Mouse (Mus musculus): ENCODE data around the gene Ptprf. TPM values are rescaled to one million over a fixed set of nuclear protein-coding genes. Genes with fewer than 3 reads are reported as not detected.
A peak's percentile ranks its signal among the peaks of the same experiment; 100 is the strongest.

Ptprf gene
- polyA plus RNA-seq, 1 experiment from 2014 or later: 99.9 TPM

- DNase-seq (ENCODE audit: low spot score) (no peak), ATAC-seq (replicated peaks; ENCODE audit: low FRiP score) (no peak)
- H3K9me3 ChIP-seq (ENCODE audit: control insufficient read depth, low read length): no peaks in the 10 kb centered on the region
- H3K27me3 ChIP-seq (ENCODE audit: control insufficient read depth, insufficient read depth, low read length): no peaks in the 10 kb centered on the region
- WGBS: 88% methylated on average over 2 of the region's 2 CpGs
- no peak overlapping the region for H3K9ac ChIP-seq (ENCODE audit: low read length)
- H3K27ac ChIP-seq (ENCODE audit: low read depth, low read length): no peak overlapping the region
- no peak overlapping the region for H3K4me3 ChIP-seq (ENCODE audit: low read depth, low read length)
- no peak overlapping the region for H3K4me2 ChIP-seq (ENCODE audit: low read depth, low read length, severe bottlenecking)
- H3K36me3 ChIP-seq (ENCODE audit: control insufficient read depth, insufficient read depth, low read length): no peaks in the 10 kb centered on the region
- H3K4me1 ChIP-seq (replicated peaks; ENCODE audit: control insufficient read depth, insufficient read depth, low read length): no peaks in the 10 kb centered on the region
Observed at GRCm38 (mm10) chr4:118199093-118199492, 92.1 kb downstream of the Ptprf start.

- WGBS: 81% methylated on average over 3 of the region's 3 CpGs
- H3K9ac ChIP-seq (ENCODE audit: low read length): no peak overlapping the region
- no peaks in the 10 kb centered on the region for H3K27me3 ChIP-seq (ENCODE audit: control insufficient read depth, insufficient read depth, low read length)
Observed at GRCm38 (mm10) chr4:118198606-118199005, 92.6 kb downstream of the Ptprf start.

GRCm38 (mm10) chr4:118196185-118196584 lies 95.0 kb downstream of the Ptprf start:
- Histone ChIP-seq H3K9ac (ENCODE audit: low read length) (no peak overlapping the region), H3K4me2 (ENCODE audit: low read depth, low read length, severe bottlenecking) (no peak overlapping the region), H3K27ac (ENCODE audit: low read depth, low read length) (no peak overlapping the region), H3K4me3 (ENCODE audit: low read depth, low read length) (no peak overlapping the region), H3K4me1 (replicated peaks; ENCODE audit: control insufficient read depth, insufficient read depth, low read length) (no peaks in the 10 kb centered on the region), H3K27me3 (ENCODE audit: control insufficient read depth, insufficient read depth, low read length) (no peaks in the 10 kb centered on the region), H3K9me3 (ENCODE audit: control insufficient read depth, low read length) (no peaks in the 10 kb centered on the region), H3K36me3 (ENCODE audit: control insufficient read depth, insufficient read depth, low read length) (no peaks in the 10 kb centered on the region)
- ATAC-seq (replicated peaks; ENCODE audit: low FRiP score) (no peak), DNase-seq (ENCODE audit: low spot score) (no peak)
- 90% methylated on average over 10 of the region's 10 CpGs for WGBS

More at GRCm38 (mm10) chr4:118198606-118199005, 92.6 kb downstream of the Ptprf start:
- DNase-seq (ENCODE audit: low spot score) (no peak), ATAC-seq (replicated peaks; ENCODE audit: low FRiP score) (no peak)
- H3K4me3 ChIP-seq (ENCODE audit: low read depth, low read length): no peak overlapping the region
- no peaks in the 10 kb centered on the region for H3K9me3 ChIP-seq (ENCODE audit: control insufficient read depth, low read length)
- no peak overlapping the region for H3K4me2 ChIP-seq (ENCODE audit: low read depth, low read length, severe bottlenecking)
- H3K36me3 ChIP-seq (ENCODE audit: control insufficient read depth, insufficient read depth, low read length): no peaks in the 10 kb centered on the region
- no peaks in the 10 kb centered on the region for H3K4me1 ChIP-seq (replicated peaks; ENCODE audit: control insufficient read depth, insufficient read depth, low read length)
- no peak overlapping the region for H3K27ac ChIP-seq (ENCODE audit: low read depth, low read length)

GRCm38 (mm10) chr4:118180301-118181080 lies 110.7 kb downstream of the Ptprf start:
- Histone ChIP-seq H3K4me3 (ENCODE audit: low read depth, low read length) (peak overlapping the region; percentile 58), H3K9ac (ENCODE audit: low read length) (peak overlapping the region; percentile 35), H3K4me2 (ENCODE audit: low read depth, low read length, severe bottlenecking) (peak overlapping the region; percentile 43), H3K36me3 (ENCODE audit: control insufficient read depth, insufficient read depth, low read length) (peaks cover 5% of the 10 kb centered on the region), H3K9me3 (ENCODE audit: control insufficient read depth, low read length) (no peaks in the 10 kb centered on the region), H3K4me1 (replicated peaks; ENCODE audit: control insufficient read depth, insufficient read depth, low read length) (no peaks in the 10 kb centered on the region; the same call in 1 of the 2 replicates), H3K27ac (ENCODE audit: low read depth, low read length) (peak overlapping the region; percentile 96), H3K27me3 (ENCODE audit: control insufficient read depth, insufficient read depth, low read length) (no peaks in the 10 kb centered on the region)
- ATAC-seq (replicated peaks; ENCODE audit: low FRiP score) (peak; percentile 1; the same call in 1 of the 2 replicates), DNase-seq (ENCODE audit: low spot score) (peak; percentile 59)
- WGBS: 13% methylated on average over 17 of the region's 17 CpGs

- under 1% methylated on average over 37 of the region's 38 CpGs for whole genome bisulfite sequencing
- Histone ChIP-seq H3K4me1 (replicated peaks; ENCODE audit: control insufficient read depth, insufficient read depth, low read length) (no peaks in the 10 kb centered on the region; the same call in 1 of the 2 replicates), H3K9ac (ENCODE audit: low read length) (peak within 1 kb of the TSS; percentile 71)
Observed at GRCm38 (mm10) chr4:118179467-118180300, 111.5 kb downstream of the Ptprf start, which contains the start of gene Kdm4a. TSS of gene Kdm4a (minus strand) at chr4:118180043.

GRCm38 (mm10) chr4:118178952-118179466 lies 112.2 kb downstream of the Ptprf start:
- no peak for ATAC-seq (replicated peaks; ENCODE audit: low FRiP score)
- Histone ChIP-seq H3K9me3 (ENCODE audit: control insufficient read depth, low read length) (no peaks in the 10 kb centered on the region), H3K27me3 (ENCODE audit: control insufficient read depth, insufficient read depth, low read length) (no peaks in the 10 kb centered on the region), H3K36me3 (ENCODE audit: control insufficient read depth, insufficient read depth, low read length) (peaks cover 9% of the 10 kb centered on the region), H3K4me2 (ENCODE audit: low read depth, low read length, severe bottlenecking) (peak overlapping the region; percentile 49), H3K9ac (ENCODE audit: low read length) (peak overlapping the region; percentile 71), H3K4me3 (ENCODE audit: low read depth, low read length) (peak overlapping the region; percentile 58), H3K27ac (ENCODE audit: low read depth, low read length) (peak overlapping the region; percentile 96; the same call in 1 of the 2 replicates), H3K4me1 (replicated peaks; ENCODE audit: control insufficient read depth, insufficient read depth, low read length) (no peaks in the 10 kb centered on the region; the same call in 1 of the 2 replicates)
- WGBS: 3% methylated on average over 12 of the region's 12 CpGs
- DNase-seq (ENCODE audit: low spot score): no peak

More at GRCm38 (mm10) chr4:118179467-118180300, 111.5 kb downstream of the Ptprf start, which contains the start of gene Kdm4a:
- Histone ChIP-seq H3K9me3 (ENCODE audit: control insufficient read depth, low read length) (no peaks in the 10 kb centered on the region), H3K27ac (ENCODE audit: low read depth, low read length) (peak within 1 kb of the TSS; percentile 96), H3K36me3 (ENCODE audit: control insufficient read depth, insufficient read depth, low read length) (peaks cover 9% of the 10 kb centered on the region), H3K27me3 (ENCODE audit: control insufficient read depth, insufficient read depth, low read length) (no peaks in the 10 kb centered on the region), H3K4me2 (ENCODE audit: low read depth, low read length, severe bottlenecking) (peak within 1 kb of the TSS; percentile 49), H3K4me3 (ENCODE audit: low read depth, low read length) (peak within 1 kb of the TSS; percentile 58)
- DNase-seq (ENCODE audit: low spot score): peak; percentile 94
- ATAC-seq (replicated peaks; ENCODE audit: low FRiP score): peak; percentile 99

- H3K36me3 ChIP-seq (ENCODE audit: control insufficient read depth, insufficient read depth, low read length): peaks cover 43% of the 10 kb centered on the region
- ATAC-seq (replicated peaks; ENCODE audit: low FRiP score) (no peak), DNase-seq (ENCODE audit: low spot score) (no peak)
- H3K4me1 ChIP-seq (replicated peaks; ENCODE audit: control insufficient read depth, insufficient read depth, low read length): no peaks in the 10 kb centered on the region
- no peaks in the 10 kb centered on the region for H3K27me3 ChIP-seq (ENCODE audit: control insufficient read depth, insufficient read depth, low read length)
- no peaks in the 10 kb centered on the region; the same call in 1 of the 2 replicates for H3K9me3 ChIP-seq (ENCODE audit: control insufficient read depth, low read length)
- 93% methylated on average over 12 of the region's 12 CpGs for WGBS
- no peak overlapping the region for H3K4me3 ChIP-seq (ENCODE audit: low read depth, low read length)
- H3K9ac ChIP-seq (ENCODE audit: low read length): no peak overlapping the region
- no peak overlapping the region for H3K27ac ChIP-seq (ENCODE audit: low read depth, low read length)
- H3K4me2 ChIP-seq (ENCODE audit: low read depth, low read length, severe bottlenecking): no peak overlapping the region
Observed at GRCm38 (mm10) chr4:118172461-118172860, 118.7 kb downstream of the Ptprf start.

- Histone ChIP-seq H3K4me2 (ENCODE audit: low read depth, low read length, severe bottlenecking) (no peak overlapping the region), H3K4me3 (ENCODE audit: low read depth, low read length) (no peak overlapping the region), H3K9ac (ENCODE audit: low read length) (no peak overlapping the region), H3K27ac (ENCODE audit: low read depth, low read length) (no peak overlapping the region), H3K27me3 (ENCODE audit: control insufficient read depth, insufficient read depth, low read length) (no peaks in the 10 kb centered on the region), H3K9me3 (ENCODE audit: control insufficient read depth, low read length) (no peaks in the 10 kb centered on the region; the same call in 1 of the 2 replicates), H3K4me1 (replicated peaks; ENCODE audit: control insufficient read depth, insufficient read depth, low read length) (no peaks in the 10 kb centered on the region), H3K36me3 (ENCODE audit: control insufficient read depth, insufficient read depth, low read length) (peaks cover 50% of the 10 kb centered on the region)
- DNase-seq (ENCODE audit: low spot score) (no peak), ATAC-seq (replicated peaks; ENCODE audit: low FRiP score) (no peak)
- 91% methylated on average over 9 of the region's 9 CpGs for WGBS
Observed at GRCm38 (mm10) chr4:118171006-118171405, 120.2 kb downstream of the Ptprf start.

Data from forebrain, embryonic 11.5 days (tissue).